Mouse (Mus musculus) hindbrain, embryonic 12.5 days (tissue): Measurements from ENCODE around the gene Gm43191. TPM values are rescaled to one million over a fixed set of nuclear protein-coding genes. Genes with fewer than 3 reads are reported as not detected.
A peak's percentile ranks its signal among the peaks of the same experiment; 100 is the strongest.

Source experiments
- ATAC-seq: fragments of 200-750 bp; cut with Nextera tagmentation; 2 replicates; pipeline ENCODE4 v1.8.0; 2017; ENCODE audit warnings: moderate TSS enrichment; ENCODE audit not compliant: low FRiP score
- H3K27ac ChIP-seq: fragments of 300-500 bp; sonication (generic); 2 replicates; pipeline ENCODE4 v1.5.1; 2016; ENCODE audit warnings: mild to moderate bottlenecking
- H3K27me3 ChIP-seq: fragments of 300-500 bp; sonication (generic); 2 replicates; pipeline ENCODE4 v1.6.1; 2016; ENCODE audit warnings: mild to moderate bottlenecking
- H3K36me3 ChIP-seq: fragments of 300-500 bp; sonication (generic); 2 replicates; pipeline ENCODE4 v1.6.1; 2016; ENCODE audit warnings: mild to moderate bottlenecking
- H3K4me1 ChIP-seq: fragments of 300-500 bp; sonication (generic); 2 replicates; pipeline ENCODE4 v1.6.1; 2016
- H3K4me2 ChIP-seq: fragments of 300-500 bp; sonication (generic); replicated peaks from 2 replicates; pipeline ENCODE4 v1.6.1; 2016; ENCODE audit warnings: mild to moderate bottlenecking
- H3K4me3 ChIP-seq: fragments of 300-500 bp; sonication (generic); 2 replicates; pipeline ENCODE4 v1.5.1; 2016; ENCODE audit warnings: mild to moderate bottlenecking
- H3K9ac ChIP-seq: fragments of 300-500 bp; sonication (generic); 2 replicates; pipeline ENCODE4 v1.6.1; 2016; ENCODE audit warnings: mild to moderate bottlenecking, moderate library complexity
- H3K9me3 ChIP-seq: fragments of 300-500 bp; sonication (generic); replicated peaks from 2 replicates; pipeline ENCODE4 v1.6.1; 2016; ENCODE audit warnings: mild to moderate bottlenecking
- WGBS: fragments of 180-500 bp; shearing (Covaris S2); methylation state at CpG from one replicate; pipeline ENCODE4 v1.1.7; 2016; 5-methylcytosine and 5-hydroxymethylcytosine counted together
- polyA plus RNA-seq: library from polyadenylated mRNA; unstranded; fragments of >200 nt; fragmentation: Nextera tagmentation; extraction: Ambion mirVana; gene quantifications from 2 replicates; pipeline ENCODE4 v1.2.1, GENCODE M21; 2016

Gm43191 gene
- not detected in 2 replicates for polyA plus RNA-seq

GRCm38 (mm10) chr3:116681160-116681559, at the start of gene Gm43191:
Gene Gm43191 (minus strand): TSS chr3:116681260.
- Histone ChIP-seq H3K4me2 (no peak within 1 kb of the TSS), H3K27me3 (no peaks in the 10 kb centered on the region), H3K9me3 (no peaks in the 10 kb centered on the region), H3K9ac (no peak within 1 kb of the TSS), H3K27ac (no peak within 1 kb of the TSS), H3K36me3 (peaks cover 7% of the 10 kb centered on the region; the same call in 1 of the 2 replicates), H3K4me3 (no peak within 1 kb of the TSS), H3K4me1 (no peaks in the 10 kb centered on the region)
- 90% methylated on average over 1 of the region's 1 CpGs for WGBS
- ATAC-seq = no peak

DNA sequence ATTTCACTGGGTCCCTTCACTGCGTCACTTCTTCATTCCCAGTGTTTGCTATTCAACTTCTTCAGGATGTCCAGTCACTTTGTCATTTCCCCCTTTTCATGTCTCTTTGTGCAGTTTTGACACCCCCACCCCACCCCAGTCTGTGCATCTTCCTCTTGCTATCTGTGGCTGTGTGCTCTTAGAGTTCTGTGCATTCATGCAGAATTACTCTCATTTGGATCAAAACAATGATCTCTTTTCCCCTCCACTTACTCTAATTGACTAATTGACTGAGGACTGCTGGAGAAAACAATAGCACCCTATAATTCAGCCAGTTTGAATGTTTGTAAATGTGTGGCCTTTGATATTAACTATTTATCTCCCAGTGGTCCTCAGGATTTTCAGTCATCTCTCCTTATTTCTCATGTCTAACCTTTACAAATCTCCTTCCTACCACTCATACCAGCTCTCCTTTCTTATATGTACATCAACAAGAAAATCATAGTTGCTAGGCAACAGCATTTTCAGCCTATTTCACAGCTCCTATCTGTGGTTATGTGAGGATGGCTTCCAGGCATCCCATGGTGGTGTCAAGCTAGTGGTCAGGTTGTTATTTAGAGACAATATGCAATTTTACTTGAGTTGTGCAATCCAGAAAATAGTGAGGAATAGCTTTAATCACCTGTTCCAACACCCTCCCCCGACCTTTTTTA, 48.6 kb upstream of the Gm43191 start:
- H3K27me3 ChIP-seq = no peaks in the 10 kb centered on the region
- no peaks in the 10 kb centered on the region for H3K36me3 ChIP-seq
- no peak overlapping the region for H3K27ac ChIP-seq
- no peak overlapping the region for H3K4me3 ChIP-seq
- WGBS = 67% methylated on average over 2 of the region's 2 CpGs
- no peaks in the 10 kb centered on the region for H3K9me3 ChIP-seq
- H3K9ac ChIP-seq = no peak overlapping the region
- no peaks in the 10 kb centered on the region for H3K4me1 ChIP-seq
- no peak for ATAC-seq
- no peak overlapping the region for H3K4me2 ChIP-seq

- Histone ChIP-seq H3K9me3 (no peaks in the 10 kb centered on the region), H3K27ac (no peak overlapping the region), H3K27me3 (no peaks in the 10 kb centered on the region), H3K4me3 (no peak overlapping the region), H3K4me1 (no peaks in the 10 kb centered on the region), H3K9ac (no peak overlapping the region), H3K4me2 (no peak overlapping the region), H3K36me3 (no peaks in the 10 kb centered on the region)
- WGBS = 72% methylated on average over 9 of the region's 9 CpGs
- ATAC-seq = no peak
Observed at GRCm38 (mm10) chr3:116726807-116727206, 45.7 kb upstream of the Gm43191 start.

DNA sequence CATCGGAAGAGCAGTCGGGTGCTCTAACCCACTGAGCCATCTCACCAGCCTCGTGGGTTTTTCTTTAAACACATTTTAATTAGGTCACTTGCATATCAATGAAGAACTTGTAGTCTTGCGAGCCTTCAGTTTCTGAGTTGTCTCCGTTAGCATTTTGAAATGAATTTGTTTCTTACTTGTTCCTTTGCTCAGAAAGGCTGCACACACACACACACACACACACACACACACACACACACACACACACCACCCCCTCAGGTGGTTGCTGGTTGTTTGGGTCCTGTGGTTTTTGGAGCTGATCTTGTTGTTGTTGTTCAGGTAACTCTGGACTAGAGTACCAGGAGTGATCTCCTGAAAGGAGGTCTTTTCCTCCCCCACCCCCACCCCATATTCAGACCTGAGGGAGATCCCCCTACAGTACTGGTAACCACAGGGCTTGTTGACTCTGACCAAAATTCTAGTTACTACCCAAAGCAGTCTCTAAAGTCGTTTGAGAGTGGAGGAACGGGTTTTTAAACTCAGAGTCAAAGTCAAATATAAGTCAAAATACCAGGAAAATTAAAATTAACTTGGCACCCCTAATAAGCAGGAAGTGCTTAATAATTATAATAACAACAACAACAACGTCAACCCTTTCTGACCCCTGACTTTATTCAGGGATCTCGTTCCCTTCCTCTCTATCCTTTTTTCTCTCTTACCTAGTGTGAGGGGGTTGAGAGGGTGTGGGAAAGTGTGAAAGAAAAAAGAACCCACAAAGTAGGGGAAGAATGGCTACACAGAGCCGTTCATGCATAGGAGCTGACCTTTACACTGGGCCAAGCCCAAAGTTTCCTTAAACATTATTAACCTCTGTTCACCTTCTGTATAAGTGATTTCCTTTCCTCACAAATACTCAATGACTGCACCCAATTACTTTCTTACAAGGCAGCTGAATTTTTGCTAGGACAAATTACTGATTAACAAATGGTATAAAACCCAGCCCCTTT, 42.7 kb upstream of the Gm43191 start:
- 55% methylated on average over 10 of the region's 10 CpGs for WGBS
- Histone ChIP-seq H3K4me2 (no peak overlapping the region), H3K27me3 (no peaks in the 10 kb centered on the region), H3K4me1 (no peaks in the 10 kb centered on the region), H3K36me3 (no peaks in the 10 kb centered on the region), H3K27ac (no peak overlapping the region), H3K9me3 (no peaks in the 10 kb centered on the region), H3K4me3 (no peak overlapping the region), H3K9ac (no peak overlapping the region)
- no peak for ATAC-seq

DNA sequence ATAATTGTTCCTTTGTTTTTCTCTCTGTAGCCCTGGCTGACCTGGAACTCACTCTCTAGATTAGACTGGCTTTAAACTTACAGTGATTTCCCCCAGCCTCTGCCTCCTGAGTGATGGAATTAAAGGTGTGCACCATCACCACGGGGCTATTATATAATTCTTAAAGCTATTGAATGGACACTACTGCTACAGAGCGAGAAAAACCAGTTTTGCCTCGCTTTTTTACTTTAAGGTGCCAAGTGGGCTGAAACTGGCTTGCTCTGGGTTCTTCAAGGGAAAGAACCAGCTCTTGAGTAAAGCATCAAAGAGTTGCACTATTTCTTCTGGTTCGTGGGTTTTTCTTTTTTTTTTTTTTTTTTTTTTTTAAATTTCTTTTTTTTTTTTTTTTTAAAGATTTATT, 41.9 kb upstream of the Gm43191 start:
- 85% methylated on average over 4 of the region's 4 CpGs for WGBS
- no peak overlapping the region for H3K4me2 ChIP-seq

GRCm38 (mm10) chr3:116718951-116719350, 37.9 kb upstream of the Gm43191 start:
- no peaks in the 10 kb centered on the region for H3K4me1 ChIP-seq
- no peaks in the 10 kb centered on the region for H3K36me3 ChIP-seq
- ATAC-seq = no peak
- H3K27ac ChIP-seq = no peak overlapping the region
- H3K27me3 ChIP-seq = peaks cover under 1% of the 10 kb centered on the region; the same call in 1 of the 2 replicates
- H3K4me3 ChIP-seq = no peak overlapping the region
- no peak overlapping the region for H3K9ac ChIP-seq
- H3K4me2 ChIP-seq = no peak overlapping the region
- H3K9me3 ChIP-seq = no peaks in the 10 kb centered on the region
- WGBS = 68% methylated on average over 3 of the region's 3 CpGs

More for the DNA sequence above, 41.9 kb upstream of the Gm43191 start:
- Histone ChIP-seq H3K9ac (no peak overlapping the region), H3K4me3 (no peak overlapping the region), H3K27me3 (no peaks in the 10 kb centered on the region), H3K36me3 (no peaks in the 10 kb centered on the region), H3K27ac (no peak overlapping the region), H3K9me3 (no peaks in the 10 kb centered on the region), H3K4me1 (no peaks in the 10 kb centered on the region)
- no peak for ATAC-seq

GRCm38 (mm10) chr3:116713031-116713430, 32.0 kb upstream of the Gm43191 start:
- Histone ChIP-seq H3K27ac (no peak overlapping the region), H3K4me2 (peak overlapping the region; percentile 73)

GRCm38 (mm10) chr3:116712436-116712881, 31.4 kb upstream of the Gm43191 start, which contains the start of gene Slc35a3:
Gene Slc35a3 (minus strand): TSS chr3:116712831.
- ATAC-seq = peak; percentile 33
- Histone ChIP-seq H3K4me1 (peaks cover 6% of the 10 kb centered on the region), H3K27me3 (peaks cover 11% of the 10 kb centered on the region; the same call in 1 of the 2 replicates), H3K9ac (peak within 1 kb of the TSS; percentile 92), H3K36me3 (no peaks in the 10 kb centered on the region), H3K9me3 (no peaks in the 10 kb centered on the region), H3K4me3 (peak within 1 kb of the TSS; percentile 96), H3K27ac (peak within 1 kb of the TSS; percentile 57), H3K4me2 (peak within 1 kb of the TSS; percentile 73)
- 5% methylated on average over 8 of the region's 8 CpGs for WGBS

More at GRCm38 (mm10) chr3:116713031-116713430, 32.0 kb upstream of the Gm43191 start:
- Histone ChIP-seq H3K4me3 (peak overlapping the region; percentile 96; the same call in 1 of the 2 replicates), H3K27me3 (peaks cover 11% of the 10 kb centered on the region; the same call in 1 of the 2 replicates), H3K9me3 (no peaks in the 10 kb centered on the region), H3K9ac (no peak overlapping the region; the same call in 1 of the 2 replicates), H3K4me1 (peaks cover 6% of the 10 kb centered on the region), H3K36me3 (no peaks in the 10 kb centered on the region)
- no peak for ATAC-seq
- WGBS = 43% methylated on average over 5 of the region's 5 CpGs

GRCm38 (mm10) chr3:116711624-116712435, 30.8 kb upstream of the Gm43191 start:
- Histone ChIP-seq H3K27me3 (peaks cover 11% of the 10 kb centered on the region; the same call in 1 of the 2 replicates), H3K4me1 (peaks cover 6% of the 10 kb centered on the region), H3K9me3 (no peaks in the 10 kb centered on the region), H3K4me2 (peak overlapping the region; percentile 73), H3K9ac (peak overlapping the region; percentile 92), H3K36me3 (no peaks in the 10 kb centered on the region), H3K4me3 (peak overlapping the region; percentile 96), H3K27ac (peak overlapping the region; percentile 57)
- WGBS = under 1% methylated on average over 78 of the region's 85 CpGs
- ATAC-seq = peak; percentile 88

DNA sequence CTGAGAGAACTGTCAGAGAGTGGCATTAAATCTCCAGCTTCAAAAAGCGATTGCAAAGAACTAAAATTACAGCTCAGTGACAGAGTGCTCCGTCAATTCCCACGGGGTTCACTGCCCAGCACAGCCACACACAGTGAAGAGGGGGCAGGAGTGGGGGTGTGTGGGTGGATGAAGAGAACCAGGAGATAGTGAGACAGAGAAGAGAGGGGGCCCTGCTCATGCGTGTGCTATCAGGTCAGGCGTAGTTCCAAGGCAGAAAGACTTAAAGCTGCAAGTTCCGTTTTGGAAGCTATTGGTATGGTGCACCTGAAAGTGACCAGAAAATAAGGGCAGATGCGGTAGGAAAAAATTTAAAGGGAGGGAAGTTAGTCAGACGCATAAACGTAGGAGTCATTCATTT, 29.9 kb upstream of the Gm43191 start:
- H3K4me1 ChIP-seq = peaks cover 6% of the 10 kb centered on the region

DNA sequence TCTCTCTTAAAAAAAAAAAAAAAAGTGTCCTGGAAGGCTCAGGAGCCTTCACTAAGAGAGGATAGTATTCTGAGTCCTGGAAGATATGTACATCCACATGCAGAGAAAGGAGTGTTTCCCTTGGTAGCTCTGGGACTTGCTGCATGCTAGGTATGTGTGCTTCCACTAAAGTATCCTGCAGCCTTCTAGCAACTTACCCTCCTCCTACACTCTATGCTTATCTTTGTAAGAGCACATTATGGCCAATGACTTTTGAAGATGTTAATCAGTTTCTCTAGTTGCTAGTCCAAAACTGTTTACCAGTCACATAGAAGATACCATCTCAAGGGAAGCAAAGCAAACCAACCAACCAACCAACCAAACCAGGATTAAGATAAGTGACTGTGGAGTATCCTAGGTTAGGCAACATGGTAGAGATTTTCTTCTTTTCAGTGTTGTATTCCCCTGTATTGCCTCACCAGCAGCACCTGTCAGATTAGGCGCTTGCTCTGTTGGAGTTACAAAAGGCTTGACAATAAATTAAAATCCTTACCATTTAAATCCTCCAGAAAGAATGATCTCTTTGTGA, 24.7 kb upstream of the Gm43191 start:
- H3K9me3 ChIP-seq = no peaks in the 10 kb centered on the region
- H3K9ac ChIP-seq = no peak overlapping the region
- no peak overlapping the region for H3K4me3 ChIP-seq
- no peaks in the 10 kb centered on the region for H3K36me3 ChIP-seq
- no peak overlapping the region for H3K4me2 ChIP-seq
- ATAC-seq = no peak
- no peak overlapping the region for H3K27ac ChIP-seq
- H3K4me1 ChIP-seq = peaks cover under 1% of the 10 kb centered on the region; the same call in 1 of the 2 replicates
- 96% methylated on average over 1 of the region's 1 CpGs for WGBS
- H3K27me3 ChIP-seq = no peaks in the 10 kb centered on the region

More for the DNA sequence above, 29.9 kb upstream of the Gm43191 start:
- no peak overlapping the region for H3K9ac ChIP-seq
- ATAC-seq = no peak
- peak overlapping the region; percentile 73 for H3K4me2 ChIP-seq
- WGBS = 50% methylated on average over 9 of the region's 9 CpGs
- H3K9me3 ChIP-seq = no peaks in the 10 kb centered on the region
- no peaks in the 10 kb centered on the region for H3K36me3 ChIP-seq
- H3K27me3 ChIP-seq = peaks cover 11% of the 10 kb centered on the region; the same call in 1 of the 2 replicates
- no peak overlapping the region for H3K27ac ChIP-seq
- peak overlapping the region; percentile 96 for H3K4me3 ChIP-seq
